Mouse (Mus musculus) heart, postnatal 4 days (tissue): ENCODE measurements around the gene Car8. TPM values are rescaled to one million over a fixed set of nuclear protein-coding genes. Genes with fewer than 3 reads are reported as not detected.

Source experiments
- DNase-seq: peaks from one replicate; pipeline ENCODE4 v3.0.0; 2021
- total RNA-seq, 2 experiments: library from RNA; stranded (reverse); gene quantifications; 2 replicates each; pipeline ENCODE4 v1.2.3; 2021

Car8 gene
- 10 to 100 TPM; 12.6 to 13.3 TPM for total RNA-seq

GRCm38 (mm10) chr4:8238560-8239305 is at the start of gene Car8:
Gene Car8 (minus strand): TSS chr4:8239041.
- DNase-seq = peak; percentile 56

- no peak for DNase-seq
Observed at GRCm38 (mm10) chr4:8284934-8285333, 46.1 kb upstream of the Car8 start.

GRCm38 (mm10) chr4:8278159-8278558 is 39.3 kb upstream of the Car8 start:
- no peak for DNase-seq

- DNase-seq = no peak
Observed at GRCm38 (mm10) chr4:8249805-8250204, 11.0 kb upstream of the Car8 start.

DNA sequence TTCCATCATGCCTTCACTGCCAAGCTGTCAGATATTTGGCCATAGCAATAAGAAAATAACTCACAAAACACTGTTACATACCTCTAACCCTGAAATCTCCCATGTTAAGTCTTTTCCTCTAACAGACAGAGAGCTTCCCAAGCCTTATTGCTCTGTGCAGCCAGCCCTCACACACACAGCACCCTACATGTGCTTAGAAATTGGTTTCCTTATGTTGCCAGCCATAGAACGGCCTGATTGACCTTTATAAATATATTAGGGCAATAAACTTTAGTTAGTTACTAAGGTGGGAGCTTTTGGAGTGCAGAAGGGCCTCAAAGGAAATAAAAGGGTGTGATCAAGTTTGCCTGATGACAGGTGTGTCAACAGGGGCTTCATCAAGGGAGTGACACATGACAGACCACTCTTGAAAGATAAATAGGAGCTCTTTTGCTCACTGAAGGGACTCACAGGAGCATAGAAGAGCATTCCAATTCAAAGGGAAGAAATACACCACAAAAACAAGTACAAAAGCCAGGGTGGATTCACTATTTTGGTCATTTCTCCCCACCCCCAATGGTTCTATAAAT is 6.7 kb upstream of the Car8 start:
- no peak for DNase-seq

DNA sequence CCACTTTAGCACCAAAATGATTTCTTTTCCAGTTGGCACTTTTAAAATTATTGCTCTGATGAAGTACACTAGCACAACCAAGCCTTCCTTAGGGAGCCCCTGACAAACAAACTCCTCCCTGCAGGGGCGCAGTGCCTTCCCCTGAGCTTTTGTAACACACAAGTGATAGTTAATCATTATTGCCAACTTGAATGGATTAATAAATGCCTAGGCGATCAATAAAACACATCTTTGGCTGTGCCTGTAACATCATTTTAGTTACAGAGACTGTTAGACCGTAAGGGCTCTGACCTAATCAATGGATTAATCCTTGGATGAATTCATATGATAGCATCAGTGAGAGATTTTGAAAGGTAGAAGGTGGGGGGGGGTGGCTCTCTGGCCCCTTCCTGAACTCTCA is 6.2 kb upstream of the Car8 start:
- DNase-seq = no peak

DNA sequence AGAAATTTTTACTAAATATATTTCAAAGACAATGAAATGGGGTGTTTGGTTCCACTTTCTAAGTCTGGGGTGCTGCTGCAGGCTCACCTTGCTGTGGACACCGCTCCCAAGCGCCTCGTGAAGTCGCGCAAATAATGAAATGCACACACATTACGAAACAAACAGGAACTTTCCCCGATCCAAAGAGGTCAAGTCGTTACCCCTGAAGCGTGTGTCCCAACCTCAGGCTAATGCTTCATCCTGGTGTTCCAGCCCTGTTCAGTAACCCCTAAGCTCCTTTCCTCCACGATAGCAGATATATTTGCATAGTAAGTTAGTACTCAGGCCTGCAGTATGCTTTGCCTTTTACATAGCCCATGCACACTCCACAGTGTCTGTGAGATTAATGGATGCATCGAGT is 858 bp upstream of the Car8 start:
- no peak for DNase-seq

- no peak for DNase-seq
Observed at GRCm38 (mm10) chr4:8239306-8239670, 447 bp upstream of the Car8 start.

DNA sequence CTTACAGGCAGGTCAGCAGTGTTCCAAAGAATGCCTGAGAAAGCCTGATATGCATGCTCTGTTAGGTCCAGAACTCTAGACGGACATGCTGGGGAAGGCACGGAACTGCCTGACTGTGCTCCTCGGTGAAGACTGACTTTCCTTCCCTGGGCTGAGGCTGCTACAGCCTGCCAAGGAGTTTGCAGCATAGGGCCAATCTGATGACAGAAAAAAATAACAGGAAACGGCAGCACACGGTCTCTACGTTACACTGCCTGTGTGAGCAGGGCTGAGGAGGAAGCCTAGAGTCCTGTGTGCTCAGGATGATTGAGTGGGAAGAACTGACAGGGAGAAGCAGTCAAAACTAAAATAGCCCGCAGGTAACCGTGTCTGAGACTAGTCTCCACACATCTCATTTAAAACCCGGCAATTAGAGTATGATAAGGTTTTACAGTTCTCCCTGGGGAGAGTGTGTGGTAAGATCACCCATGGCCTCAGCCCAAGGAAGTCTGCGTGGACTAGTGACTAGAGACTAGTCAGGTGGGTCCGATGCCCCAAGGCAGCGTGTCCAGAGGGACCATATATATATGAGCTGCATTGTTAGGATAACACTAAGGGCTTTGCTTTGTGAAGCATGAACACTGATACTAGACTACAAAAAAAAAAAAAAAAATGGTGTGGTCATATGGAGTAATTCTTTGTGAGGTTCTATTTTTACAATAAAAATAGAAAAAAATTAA is 6.3 kb downstream of the Car8 start:
- peak; percentile 20 for DNase-seq

DNA sequence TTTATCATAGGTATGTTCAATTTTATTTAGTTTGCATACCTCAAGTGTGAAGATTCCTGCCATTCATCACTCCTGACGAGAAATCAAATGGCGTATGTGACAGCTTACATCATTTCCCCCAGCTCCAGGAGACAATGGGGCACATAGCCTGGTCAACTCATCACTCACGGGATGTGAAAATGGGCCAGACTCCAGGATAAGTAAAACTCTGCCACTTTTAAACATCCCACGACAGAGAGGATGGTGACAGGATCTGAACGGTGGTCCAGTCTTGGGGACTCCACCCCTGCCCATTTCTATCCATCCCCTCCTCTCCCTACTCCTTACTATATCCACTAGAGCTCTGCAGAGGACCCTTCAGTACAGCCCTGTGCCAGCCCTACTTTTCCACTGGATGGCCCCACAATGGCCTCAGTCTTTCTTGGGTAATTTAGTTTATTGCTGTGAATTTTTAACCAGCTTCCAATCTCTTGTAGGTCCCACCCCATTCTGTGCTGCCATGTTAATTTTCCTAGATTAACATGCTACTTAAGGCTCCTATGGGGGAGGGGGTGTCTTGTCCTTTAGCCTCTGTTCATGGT is 7.5 kb downstream of the Car8 start:
- DNase-seq = no peak

DNA sequence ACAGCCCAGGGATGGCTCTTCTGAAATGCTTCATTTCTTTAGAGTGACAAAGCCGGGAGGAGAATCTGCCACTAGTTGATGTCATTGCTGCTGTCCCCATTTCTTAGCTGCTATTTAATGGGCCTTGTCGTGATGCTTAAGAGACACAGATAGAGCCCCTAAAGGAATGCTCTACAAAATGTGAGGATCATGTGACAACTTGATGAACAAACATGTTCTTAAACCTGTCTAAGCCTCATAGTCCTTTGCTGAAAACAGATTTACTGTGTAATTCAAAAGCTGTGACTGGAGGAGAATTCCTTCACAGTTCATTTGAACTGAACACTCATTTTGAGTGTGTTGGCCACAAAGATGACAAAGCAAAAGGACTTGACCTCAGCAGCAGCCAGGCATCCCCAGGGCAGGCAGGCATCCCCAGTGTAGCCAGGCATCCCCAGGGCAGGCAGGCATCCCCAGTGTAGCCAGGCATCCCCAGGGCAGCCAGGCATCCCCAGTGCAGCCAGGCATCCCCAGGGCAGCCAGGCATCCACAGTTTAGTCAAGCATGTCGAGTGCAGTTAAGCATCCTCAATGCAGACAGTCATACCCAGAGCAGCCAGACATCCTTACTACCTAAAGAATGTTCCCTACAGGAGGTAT is 9.1 kb downstream of the Car8 start:
- no peak for DNase-seq

DNA sequence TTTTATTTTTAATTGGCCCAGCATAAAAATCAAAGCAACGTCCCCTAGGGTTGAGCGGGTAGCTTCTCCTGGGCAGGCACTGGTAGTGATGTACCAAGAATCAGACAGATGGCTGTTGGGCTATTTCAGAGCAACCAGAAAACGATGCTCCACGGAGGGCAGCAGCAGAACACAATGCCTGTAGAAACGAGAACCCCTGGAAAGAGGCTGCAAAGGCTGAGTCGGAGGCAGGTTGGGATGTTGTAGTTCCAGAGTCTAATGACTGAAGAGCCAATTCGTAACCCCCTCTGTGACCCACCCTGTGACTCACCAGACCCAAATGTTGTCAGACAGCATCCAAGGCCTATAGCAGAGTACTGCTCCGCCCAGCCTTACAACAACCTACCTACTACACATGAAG is 19.9 kb downstream of the Car8 start:
- DNase-seq = no peak

DNA sequence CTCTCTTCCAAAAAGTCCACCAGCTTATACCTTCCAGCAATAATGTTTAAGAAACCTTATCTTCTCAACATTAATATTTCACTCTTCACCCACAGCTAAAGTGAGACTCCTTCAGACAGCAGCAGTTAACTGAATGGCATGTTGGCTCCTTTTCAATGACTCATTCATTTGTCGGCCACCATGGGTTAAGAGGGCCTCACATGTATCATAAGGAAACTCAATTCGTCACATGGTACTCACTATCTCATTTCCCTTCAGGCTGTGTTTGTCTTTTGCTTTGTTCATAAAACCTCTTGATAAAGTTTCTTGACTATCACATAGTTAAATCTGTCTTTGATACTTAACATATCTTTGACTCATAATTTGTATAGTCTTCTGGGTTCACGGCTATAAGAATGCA is 20.8 kb downstream of the Car8 start:
- no peak for DNase-seq

DNA sequence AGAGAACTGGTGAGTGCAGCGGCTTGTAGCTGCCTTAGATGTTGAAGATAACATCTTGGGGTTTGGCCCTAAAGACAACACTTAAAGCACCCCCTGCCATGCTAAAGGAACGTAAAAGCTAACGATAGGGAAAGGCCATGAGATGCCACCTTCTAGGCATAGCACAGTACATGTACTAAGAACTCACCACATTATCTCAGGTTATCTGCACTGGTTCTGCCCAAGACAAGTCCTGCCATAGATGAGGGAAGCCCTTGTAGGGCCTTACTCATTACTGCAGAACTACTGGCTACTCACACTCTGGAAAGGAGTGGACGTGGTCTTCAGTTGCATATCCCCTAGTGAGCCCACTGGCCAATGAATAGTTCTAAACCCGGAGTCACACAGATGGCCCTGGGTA is 21.6 kb downstream of the Car8 start:
- DNase-seq = no peak

- no peak for DNase-seq
Observed at GRCm38 (mm10) chr4:8216551-8216950, 22.3 kb downstream of the Car8 start.

DNA sequence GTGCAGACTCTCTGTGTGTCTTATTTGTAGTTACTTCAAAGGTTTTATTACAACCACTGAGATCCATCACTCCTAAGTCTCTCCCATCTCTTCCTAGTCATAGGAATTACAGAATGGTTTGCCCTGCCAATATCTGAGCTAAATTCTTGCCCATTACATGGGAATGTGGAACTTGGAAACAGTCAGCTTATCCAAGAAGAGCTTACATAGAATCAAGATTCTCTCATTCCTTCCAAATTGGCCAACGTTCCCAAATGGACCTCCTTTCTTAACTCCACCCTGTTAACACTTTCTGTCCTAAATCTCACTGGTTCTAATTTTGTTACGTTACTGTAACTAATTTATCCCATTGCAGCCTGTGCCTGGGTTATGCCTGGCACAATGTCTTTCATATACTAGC is 25.2 kb downstream of the Car8 start:
- no peak for DNase-seq

DNA sequence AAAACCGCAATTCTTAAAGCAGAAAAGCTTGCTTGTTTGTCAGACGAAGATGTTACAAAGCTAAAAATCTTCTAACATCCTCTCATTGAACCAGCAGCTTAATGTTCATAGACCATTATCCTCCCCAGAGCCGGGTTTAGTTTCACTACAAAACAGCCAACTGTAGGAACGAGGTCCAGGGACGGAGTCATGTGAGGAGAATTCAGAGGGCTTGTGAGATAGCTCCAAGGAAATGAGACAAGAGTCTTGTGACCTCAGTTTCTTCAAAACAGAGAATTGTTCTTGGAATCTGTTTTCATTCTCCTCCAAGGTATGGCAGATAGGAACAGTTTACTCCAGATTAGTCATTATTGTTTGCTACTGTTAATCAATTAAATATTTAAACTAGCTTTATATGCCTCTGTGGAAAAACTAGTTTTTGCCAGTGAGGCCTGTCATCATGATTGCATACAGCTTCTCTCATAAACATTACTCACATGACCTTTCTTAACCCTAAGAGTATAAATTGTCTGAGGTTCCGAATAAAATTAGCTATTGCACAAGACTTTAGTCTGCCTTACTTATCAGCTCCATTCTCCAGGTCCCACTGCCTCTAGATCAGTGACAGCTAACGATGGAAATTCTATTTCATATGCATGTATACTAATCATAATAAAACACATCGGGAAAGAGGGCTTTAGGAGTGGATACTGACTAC is 25.8 kb downstream of the Car8 start:
- no peak for DNase-seq

DNA sequence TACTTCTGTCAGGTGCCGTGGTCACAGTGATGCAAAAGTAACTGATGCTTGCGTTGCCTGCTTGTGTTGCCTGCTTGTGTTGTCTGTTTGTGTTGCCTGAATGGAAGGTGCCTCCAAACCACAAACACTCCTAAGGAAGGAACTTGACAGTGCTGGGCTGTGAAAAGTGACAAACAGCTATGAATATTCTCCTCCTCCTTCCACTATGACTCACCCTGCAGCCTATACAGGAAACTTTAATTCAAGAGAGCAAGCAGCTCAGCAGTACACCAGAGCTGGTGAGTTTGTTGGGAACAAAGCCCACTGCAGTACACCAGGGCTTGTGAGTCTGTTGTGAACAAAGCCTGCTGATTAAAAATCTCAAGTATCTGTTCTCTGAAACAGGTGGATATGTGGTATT is 28.4 kb downstream of the Car8 start:
- no peak for DNase-seq

- no peak for DNase-seq
Observed at GRCm38 (mm10) chr4:8207924-8208323, 30.9 kb downstream of the Car8 start.

DNA sequence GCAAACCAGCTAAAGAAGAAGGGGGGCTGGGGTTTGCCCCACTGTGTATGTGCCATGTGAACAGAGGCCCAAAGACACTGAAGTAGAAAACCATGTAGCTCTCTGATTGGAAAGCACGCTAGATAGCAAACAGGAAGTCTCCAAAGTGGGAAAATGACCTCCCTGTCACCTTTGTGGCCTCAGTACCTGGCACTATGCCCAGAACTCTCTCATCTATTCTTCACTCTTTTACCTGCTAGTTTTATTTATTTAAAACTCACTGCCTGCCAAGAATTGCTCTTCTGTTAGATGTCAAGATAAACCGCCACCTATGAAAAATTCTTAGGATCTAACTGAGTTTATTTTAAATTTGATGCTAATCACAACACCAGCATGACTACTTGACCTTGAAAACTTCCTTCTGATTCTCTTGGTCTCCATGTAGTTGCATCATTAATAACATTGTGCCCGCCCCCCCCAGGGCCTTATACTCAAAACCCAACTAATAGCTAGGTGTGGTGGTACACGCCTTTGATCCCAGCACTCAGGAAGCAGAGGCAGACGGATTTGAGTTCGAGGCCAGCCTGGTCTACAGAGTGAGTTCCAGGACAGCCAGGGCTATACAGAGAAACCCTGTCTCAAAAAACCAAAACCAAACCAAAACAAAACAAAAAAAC is 31.8 kb downstream of the Car8 start:
- peak; percentile 47 for DNase-seq

DNA sequence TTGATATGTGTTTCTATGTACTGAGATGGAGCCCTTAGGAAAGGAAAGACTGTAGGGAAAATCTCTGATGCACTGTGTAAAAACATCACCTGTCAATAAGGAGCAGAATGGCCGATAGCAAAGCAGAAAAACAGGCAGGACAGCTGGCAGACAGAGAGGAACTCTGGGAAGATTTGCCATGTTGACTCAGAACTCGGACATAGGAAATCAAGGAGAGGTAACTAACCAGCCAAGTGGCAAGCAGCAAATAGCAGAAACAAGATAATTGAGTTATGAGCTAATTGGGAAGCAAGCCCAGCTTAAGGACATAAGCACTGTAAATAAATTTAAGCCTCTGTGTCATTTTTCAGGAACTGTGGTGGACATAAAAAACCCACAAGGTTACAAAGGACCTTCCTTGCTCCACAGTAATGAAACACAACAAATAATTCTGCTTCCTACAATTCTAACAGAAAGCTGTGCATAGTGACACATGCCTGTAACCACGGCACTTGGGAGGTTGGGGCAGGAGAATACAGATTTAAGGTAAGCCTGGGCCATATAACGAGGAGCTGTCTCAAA is 33.7 kb downstream of the Car8 start:
- no peak for DNase-seq

DNA sequence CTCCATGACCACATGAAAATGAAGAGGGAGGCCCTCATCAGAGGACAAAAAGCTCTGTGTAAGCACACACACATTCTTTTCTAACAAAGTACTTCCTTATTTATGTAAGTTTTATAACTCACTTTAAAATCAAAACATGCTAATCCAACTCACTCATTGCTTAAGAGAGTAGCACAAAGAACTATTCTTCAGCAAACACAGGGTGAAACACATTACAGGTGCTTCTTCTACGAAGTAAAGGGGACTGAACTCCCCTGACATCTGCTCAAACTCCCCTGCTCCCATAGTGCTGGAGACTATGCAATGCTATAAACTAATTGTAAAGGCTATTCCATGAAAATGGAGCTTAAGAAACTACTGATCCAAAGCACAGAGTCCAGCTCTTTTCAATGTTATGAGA is 35.5 kb downstream of the Car8 start:
- no peak for DNase-seq
